Mouse (Mus musculus): ENCODE measurements around the gene Lzts2. TPM values are rescaled to one million over a fixed set of nuclear protein-coding genes. Genes with fewer than 3 reads are reported as not detected.

Lzts2 gene
- polyA plus RNA-seq, 1 experiment from 2014 or later, result 42.2 TPM

DNA sequence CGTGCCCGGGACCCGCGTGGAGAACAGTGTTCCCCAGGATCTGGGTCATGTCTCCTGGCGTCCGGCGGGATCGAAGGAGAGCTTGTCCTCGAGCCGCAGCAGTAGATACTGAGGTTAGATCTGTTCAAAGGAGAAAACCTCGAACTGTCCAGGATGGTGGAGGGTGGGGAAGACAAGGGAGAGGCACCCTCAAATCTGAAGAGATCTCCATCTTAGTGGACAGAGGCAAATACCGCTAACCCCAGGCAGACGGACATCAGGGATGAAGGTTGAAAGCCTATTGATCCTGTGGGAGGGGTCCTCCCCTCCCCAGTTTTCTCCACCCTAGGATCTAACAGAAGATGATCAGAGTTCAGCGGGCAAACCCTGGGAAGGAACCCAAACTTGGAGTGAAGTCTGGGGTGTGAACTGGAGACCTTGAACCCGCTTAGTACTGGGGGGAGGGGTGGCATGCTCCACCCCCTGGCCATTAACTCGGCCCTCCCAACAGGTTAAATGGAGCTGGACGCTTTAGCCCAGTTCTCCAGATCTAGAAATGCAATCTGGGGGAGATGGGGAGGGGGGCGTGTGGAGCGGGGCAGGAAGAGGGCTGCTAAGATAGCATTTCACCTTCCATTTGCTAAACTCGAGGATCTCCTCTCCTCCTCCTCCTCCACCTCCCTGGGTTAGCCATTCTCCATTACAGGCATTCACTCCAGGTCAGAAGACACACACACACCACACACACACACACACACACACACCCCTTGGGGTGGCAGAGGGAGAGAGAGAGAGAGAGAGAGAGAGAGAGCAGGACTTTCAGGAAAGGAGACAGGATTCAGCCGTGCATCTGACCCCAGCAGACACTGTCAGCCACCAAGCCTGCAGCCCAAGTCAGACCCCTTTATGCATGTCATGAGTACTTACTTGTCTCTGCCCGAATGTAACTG lies 24.4 kb upstream of the Lzts2 start:
- no peaks in the 10 kb centered on the region for H3K27me3 ChIP-seq (ENCODE audit: control insufficient read depth, insufficient read depth, low read length)
- peak overlapping the region; percentile 71 for H3K9ac ChIP-seq (ENCODE audit: low read length)
- H3K27ac ChIP-seq (replicated peaks in 1 of 2; ENCODE audit: control insufficient read depth in 1 of 2, insufficient read depth in 1 of 2, low read depth in 2 of 2, low read length in 2 of 2), result no peak overlapping the region
- H3K4me3 ChIP-seq (ENCODE audit: control insufficient read depth in 1 of 2, insufficient read depth in 1 of 2, low read depth in 1 of 2, low read length in 2 of 2), result peak overlapping the region; percentile 54
- H3K36me3 ChIP-seq (ENCODE audit: control insufficient read depth, insufficient read depth, low read length), result no peaks in the 10 kb centered on the region
- peaks cover 4 to 10% of the 10 kb centered on the region in 2 experiments; a peak in 2 of 4 replicates for H3K4me1 ChIP-seq (ENCODE audit: control insufficient read depth in 2 of 2, insufficient read depth in 2 of 2, low read length in 2 of 2)
- peak overlapping the region; percentile 98 for H3K4me2 ChIP-seq (ENCODE audit: low read length)
- WGBS, result 10% methylated on average over 22 of the region's 22 CpGs
- no peak for ATAC-seq (ENCODE audit: insufficient number of reproducible peaks, insufficient read depth, low FRiP score, low read depth)
- H3K9me3 ChIP-seq (ENCODE audit: control insufficient read depth, low read length), result no peaks in the 10 kb centered on the region

DNA sequence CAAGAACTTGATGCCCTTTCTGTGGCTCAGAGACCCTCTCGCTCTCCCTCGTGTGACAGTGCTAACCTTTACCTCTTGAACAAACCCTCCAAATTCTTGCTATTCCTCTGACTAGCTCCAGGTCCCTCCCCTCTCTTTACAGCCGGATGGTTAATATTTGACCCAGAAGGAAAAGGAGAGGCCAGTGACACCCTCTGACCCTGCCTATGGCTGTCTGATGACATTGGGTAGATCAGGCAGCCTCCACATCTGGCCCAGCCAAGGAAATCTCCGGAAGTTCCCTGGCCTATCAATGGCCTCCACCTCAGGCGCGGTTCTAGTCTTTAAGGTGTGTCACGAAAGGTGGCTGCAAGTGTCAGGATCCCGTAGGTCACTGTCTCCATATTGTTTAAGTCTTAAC lies 23.2 kb upstream of the Lzts2 start:
- Histone ChIP-seq H3K27ac (replicated peaks in 1 of 2; ENCODE audit: control insufficient read depth in 1 of 2, insufficient read depth in 1 of 2, low read depth in 2 of 2, low read length in 2 of 2) (no peak overlapping the region), H3K9ac (ENCODE audit: low read length) (no peak overlapping the region), H3K4me2 (ENCODE audit: low read length) (no peak overlapping the region), H3K4me1 (ENCODE audit: control insufficient read depth in 2 of 2, insufficient read depth in 2 of 2, low read length in 2 of 2) (peaks cover 4 to 7% of the 10 kb centered on the region in 2 experiments; a peak in 2 of 4 replicates), H3K36me3 (ENCODE audit: control insufficient read depth, insufficient read depth, low read length) (no peaks in the 10 kb centered on the region), H3K9me3 (ENCODE audit: control insufficient read depth, low read length) (no peaks in the 10 kb centered on the region), H3K27me3 (ENCODE audit: control insufficient read depth, insufficient read depth, low read length) (no peaks in the 10 kb centered on the region), H3K4me3 (ENCODE audit: control insufficient read depth in 1 of 2, insufficient read depth in 1 of 2, low read depth in 1 of 2, low read length in 2 of 2) (no peak overlapping the region)
- ATAC-seq (ENCODE audit: insufficient number of reproducible peaks, insufficient read depth, low FRiP score, low read depth), result no peak
- WGBS, result 89% methylated on average over 8 of the region's 8 CpGs

DNA sequence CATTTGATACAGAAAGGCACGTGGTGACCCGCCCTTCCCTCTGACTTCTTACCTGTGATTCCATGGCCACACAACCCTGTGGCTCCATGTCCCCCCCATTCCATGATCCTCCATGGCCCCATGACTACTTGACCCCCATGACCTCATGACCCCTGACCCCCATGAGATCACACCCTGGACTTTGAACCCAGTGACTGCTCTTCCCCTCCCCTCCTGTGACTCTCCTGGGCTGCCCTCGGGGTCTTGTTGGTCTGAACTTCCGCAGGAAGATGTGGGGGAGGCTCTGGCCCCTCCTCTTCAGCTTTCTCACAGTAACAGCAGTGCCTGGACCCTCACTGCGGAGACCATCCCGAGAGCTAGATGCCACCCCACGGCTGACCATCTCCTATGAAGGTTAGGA lies 22.0 kb upstream of the Lzts2 start:
- H3K4me3 ChIP-seq (ENCODE audit: control insufficient read depth in 1 of 2, insufficient read depth in 1 of 2, low read depth in 1 of 2, low read length in 2 of 2), result no peak overlapping the region
- H3K27me3 ChIP-seq (ENCODE audit: control insufficient read depth, insufficient read depth, low read length), result no peaks in the 10 kb centered on the region
- H3K4me2 ChIP-seq (ENCODE audit: low read length), result no peak overlapping the region
- WGBS, result 32% methylated on average over 7 of the region's 7 CpGs
- H3K9me3 ChIP-seq (ENCODE audit: control insufficient read depth, low read length), result no peaks in the 10 kb centered on the region
- no peak for ATAC-seq (ENCODE audit: insufficient number of reproducible peaks, insufficient read depth, low FRiP score, low read depth)
- peaks cover 4 to 7% of the 10 kb centered on the region in 2 experiments; a peak in 2 of 4 replicates for H3K4me1 ChIP-seq (ENCODE audit: control insufficient read depth in 2 of 2, insufficient read depth in 2 of 2, low read length in 2 of 2)
- no peaks in the 10 kb centered on the region for H3K36me3 ChIP-seq (ENCODE audit: control insufficient read depth, insufficient read depth, low read length)
- no peak overlapping the region for H3K9ac ChIP-seq (ENCODE audit: low read length)
- no peak overlapping the region for H3K27ac ChIP-seq (replicated peaks in 1 of 2; ENCODE audit: control insufficient read depth in 1 of 2, insufficient read depth in 1 of 2, low read depth in 2 of 2, low read length in 2 of 2)

DNA sequence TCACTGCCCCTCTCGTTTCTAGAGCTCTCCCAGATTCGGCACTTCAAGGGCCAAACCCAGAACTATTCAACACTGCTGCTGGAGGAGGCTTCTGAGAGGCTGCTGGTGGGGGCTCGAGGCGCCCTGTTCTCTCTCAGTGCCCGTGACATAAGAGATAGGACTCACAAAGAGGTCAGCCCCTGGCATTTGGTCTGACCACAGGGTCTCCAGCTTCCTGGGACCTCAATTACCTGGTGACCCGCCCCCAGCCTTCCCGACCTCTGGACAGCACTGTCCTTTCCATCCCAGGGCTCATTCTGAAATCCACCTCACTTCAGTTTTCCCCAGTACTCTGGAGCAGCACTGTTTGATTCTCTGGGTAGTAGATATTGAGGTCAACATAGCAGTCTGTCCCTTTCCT lies 21.5 kb upstream of the Lzts2 start:
- Histone ChIP-seq H3K27ac (replicated peaks in 1 of 2; ENCODE audit: control insufficient read depth in 1 of 2, insufficient read depth in 1 of 2, low read depth in 2 of 2, low read length in 2 of 2) (no peak overlapping the region), H3K27me3 (ENCODE audit: control insufficient read depth, insufficient read depth, low read length) (no peaks in the 10 kb centered on the region), H3K4me2 (ENCODE audit: low read length) (no peak overlapping the region), H3K36me3 (ENCODE audit: control insufficient read depth, insufficient read depth, low read length) (no peaks in the 10 kb centered on the region), H3K4me3 (ENCODE audit: control insufficient read depth in 1 of 2, insufficient read depth in 1 of 2, low read depth in 1 of 2, low read length in 2 of 2) (no peak overlapping the region), H3K4me1 (ENCODE audit: control insufficient read depth in 2 of 2, insufficient read depth in 2 of 2, low read length in 2 of 2) (peaks cover 4 to 7% of the 10 kb centered on the region in 2 experiments; a peak in 2 of 4 replicates), H3K9ac (ENCODE audit: low read length) (no peak overlapping the region), H3K9me3 (ENCODE audit: control insufficient read depth, low read length) (no peaks in the 10 kb centered on the region)
- no peak for ATAC-seq (ENCODE audit: insufficient number of reproducible peaks, insufficient read depth, low FRiP score, low read depth)
- 43% methylated on average over 7 of the region's 7 CpGs for WGBS

DNA sequence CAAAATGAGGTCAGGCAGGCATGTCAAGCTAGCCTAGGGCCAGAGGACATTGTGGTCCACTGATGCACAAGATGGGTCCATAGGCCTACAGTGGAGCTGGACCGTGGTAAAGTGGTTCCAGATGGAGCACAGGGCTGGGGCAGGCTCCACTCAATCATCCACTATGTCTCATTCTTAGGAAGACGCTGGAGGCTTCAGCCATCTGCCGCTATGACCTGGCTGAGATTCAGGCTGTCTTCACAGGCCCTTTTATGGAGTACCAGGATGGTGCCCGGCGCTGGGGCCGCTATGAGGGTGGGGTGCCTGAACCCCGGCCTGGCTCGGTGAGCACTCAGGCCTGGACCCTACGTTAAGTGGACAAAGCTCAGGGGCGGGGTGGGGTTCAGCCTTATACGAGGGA lies 16.4 kb upstream of the Lzts2 start:
- H3K27me3 ChIP-seq (ENCODE audit: control insufficient read depth, insufficient read depth, low read length), result no peaks in the 10 kb centered on the region
- no peaks in the 10 kb centered on the region for H3K4me1 ChIP-seq (ENCODE audit: control insufficient read depth in 2 of 2, insufficient read depth in 2 of 2, low read length in 2 of 2)
- H3K9ac ChIP-seq (ENCODE audit: low read length), result no peak overlapping the region
- ATAC-seq (ENCODE audit: insufficient number of reproducible peaks, insufficient read depth, low FRiP score, low read depth), result no peak
- H3K27ac ChIP-seq (replicated peaks in 1 of 2; ENCODE audit: control insufficient read depth in 1 of 2, insufficient read depth in 1 of 2, low read depth in 2 of 2, low read length in 2 of 2), result no peak overlapping the region
- no peak overlapping the region for H3K4me3 ChIP-seq (ENCODE audit: control insufficient read depth in 1 of 2, insufficient read depth in 1 of 2, low read depth in 1 of 2, low read length in 2 of 2)
- H3K9me3 ChIP-seq (ENCODE audit: control insufficient read depth, low read length), result no peaks in the 10 kb centered on the region
- 0 out of 2 replicates have a peak, but pooled peaks cover 4% of the 10 kb centered on the region for H3K36me3 ChIP-seq (ENCODE audit: control insufficient read depth, insufficient read depth, low read length)
- no peak overlapping the region for H3K4me2 ChIP-seq (ENCODE audit: low read length)
- WGBS, result 74% methylated on average over 11 of the region's 11 CpGs

DNA sequence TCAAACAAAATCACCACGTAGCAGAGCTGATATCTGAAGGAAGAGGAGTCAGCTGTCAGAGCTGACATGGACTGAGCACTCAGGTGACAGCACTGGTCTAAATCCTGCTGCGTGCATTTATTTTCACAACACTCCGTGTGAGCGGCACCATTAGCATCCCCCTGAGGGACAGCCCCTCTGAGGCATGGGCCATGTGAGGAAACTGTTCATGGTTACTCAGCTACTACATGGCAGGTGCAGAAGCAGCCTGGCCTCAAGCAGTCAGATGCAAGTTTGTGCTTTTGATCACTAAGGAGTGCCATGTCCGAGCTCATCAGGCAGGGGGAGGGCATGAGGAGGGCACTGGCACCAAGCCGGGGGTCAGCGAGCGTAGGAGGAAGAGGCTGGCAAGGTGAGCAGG lies 14.6 kb upstream of the Lzts2 start:
- WGBS, result 81% methylated on average over 8 of the region's 8 CpGs

DNA sequence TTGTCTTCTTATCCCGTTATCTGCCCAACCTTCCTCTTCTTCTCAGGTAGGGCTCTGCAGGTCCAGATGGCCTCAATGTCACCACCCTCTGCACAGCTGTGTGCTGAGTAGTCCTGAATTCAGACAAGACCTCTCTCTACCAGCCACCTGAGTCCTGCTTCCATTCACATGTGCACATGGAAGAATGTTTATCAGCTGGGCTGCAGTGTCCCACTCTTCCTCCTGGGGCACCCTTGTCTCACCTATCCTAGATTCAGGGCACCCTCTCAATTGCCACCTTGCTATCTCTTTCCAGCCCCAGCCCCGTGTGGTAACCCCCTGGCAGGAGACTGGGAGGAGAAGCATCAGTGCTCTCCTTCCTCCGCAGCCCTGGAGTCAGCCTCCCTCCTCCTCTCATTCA lies 11.9 kb upstream of the Lzts2 start:
- H3K9ac ChIP-seq (ENCODE audit: low read length), result no peak overlapping the region
- no peak overlapping the region for H3K4me2 ChIP-seq (ENCODE audit: low read length)
- H3K4me3 ChIP-seq (ENCODE audit: control insufficient read depth in 1 of 2, insufficient read depth in 1 of 2, low read depth in 1 of 2, low read length in 2 of 2), result no peak overlapping the region
- H3K36me3 ChIP-seq (ENCODE audit: control insufficient read depth, insufficient read depth, low read length), result peaks cover 29% of the 10 kb centered on the region
- 55% methylated on average over 3 of the region's 3 CpGs for WGBS
- H3K9me3 ChIP-seq (ENCODE audit: control insufficient read depth, low read length), result no peaks in the 10 kb centered on the region
- peaks cover 6 to 14% of the 10 kb centered on the region in 2 experiments for H3K4me1 ChIP-seq (ENCODE audit: control insufficient read depth in 2 of 2, insufficient read depth in 2 of 2, low read length in 2 of 2)
- ATAC-seq (ENCODE audit: insufficient number of reproducible peaks, insufficient read depth, low FRiP score, low read depth), result no peak
- H3K27ac ChIP-seq (replicated peaks in 1 of 2; ENCODE audit: control insufficient read depth in 1 of 2, insufficient read depth in 1 of 2, low read depth in 2 of 2, low read length in 2 of 2), result no peak overlapping the region
- H3K27me3 ChIP-seq (ENCODE audit: control insufficient read depth, insufficient read depth, low read length), result no peaks in the 10 kb centered on the region

More for the DNA sequence above, 14.6 kb upstream of the Lzts2 start:
- no peak overlapping the region for H3K9ac ChIP-seq (ENCODE audit: low read length)
- no peaks in the 10 kb centered on the region for H3K27me3 ChIP-seq (ENCODE audit: control insufficient read depth, insufficient read depth, low read length)
- no peaks in the 10 kb centered on the region for H3K4me1 ChIP-seq (ENCODE audit: control insufficient read depth in 2 of 2, insufficient read depth in 2 of 2, low read length in 2 of 2)
- peaks cover 22% of the 10 kb centered on the region for H3K36me3 ChIP-seq (ENCODE audit: control insufficient read depth, insufficient read depth, low read length)
- no peak for ATAC-seq (ENCODE audit: insufficient number of reproducible peaks, insufficient read depth, low FRiP score, low read depth)
- H3K4me3 ChIP-seq (ENCODE audit: control insufficient read depth in 1 of 2, insufficient read depth in 1 of 2, low read depth in 1 of 2, low read length in 2 of 2), result no peak overlapping the region
- H3K4me2 ChIP-seq (ENCODE audit: low read length), result no peak overlapping the region
- no peak overlapping the region for H3K27ac ChIP-seq (replicated peaks in 1 of 2; ENCODE audit: control insufficient read depth in 1 of 2, insufficient read depth in 1 of 2, low read depth in 2 of 2, low read length in 2 of 2)
- no peaks in the 10 kb centered on the region for H3K9me3 ChIP-seq (ENCODE audit: control insufficient read depth, low read length)

Data from heart, embryonic 14.5 days (tissue).